ENCODE assay signal across 8 mouse cellular contexts in the genomic region with DNA sequence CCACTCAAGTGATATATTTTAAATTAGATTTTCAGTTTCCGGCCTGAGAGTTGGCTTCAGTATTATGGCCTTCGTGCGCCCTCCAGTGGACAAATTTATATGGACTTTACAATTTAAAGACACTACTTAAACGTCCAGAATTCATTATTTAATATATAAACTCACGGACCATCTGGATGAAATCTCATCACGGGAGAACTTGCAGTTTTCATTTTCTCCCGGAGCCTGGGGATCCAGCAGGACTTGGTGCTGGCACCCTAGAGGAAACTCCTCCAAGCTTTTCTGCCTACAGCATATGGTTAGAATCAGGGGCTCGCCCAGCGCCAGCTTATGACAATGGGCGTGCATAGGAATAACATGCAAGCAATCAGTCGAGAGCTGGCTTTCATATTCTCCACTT.
DNase-seq lines count a peak whose midpoint lies in the region; ATAC-seq and TF ChIP-seq lines count a peak whose summit lies in the region.

No protein-coding gene starts in this region.

- no peak for ATAC-seq in kidney, embryonic 16.5 days (ENCODE audit: low FRiP score, low TSS enrichment)
- ATAC-seq in lung, postnatal 0 days = no peak

- H3K36me3 ChIP-seq in kidney, embryonic 16.5 days (ENCODE audit: insufficient read depth, low read length) = no peaks in the 10 kb centered on the region
- no peaks in the 10 kb centered on the region for H3K36me3 ChIP-seq in lung, postnatal 0 days (ENCODE audit: insufficient read depth, low read length)

- H3K4me1 ChIP-seq in kidney, embryonic 16.5 days (ENCODE audit: insufficient read depth, low read length) = peaks cover 3% of the 10 kb centered on the region; the same call in 1 of the 2 replicates
- no peaks in the 10 kb centered on the region for H3K4me1 ChIP-seq in lung, postnatal 0 days (ENCODE audit: insufficient read depth, low read depth, low read length)

- DNase-seq in left cerebral cortex, adult 18-20 months (ENCODE audit: low spot score in 2 of 2) = peak; percentile 9 to 38
- DNase-seq in left cerebral cortex, adult 11 months (ENCODE audit: low spot score) = no peak
- peak; percentile 47 for DNase-seq in brain, adult 2 months (ENCODE audit: low read depth, low spot score)
- DNase-seq in frontal cortex, postnatal 10 days (ENCODE audit: low spot score in 2 of 2) = peak; percentile 4 to 6
- peak; percentile 54 for DNase-seq in lung, postnatal 0 days (ENCODE audit: low spot score)
- peak; percentile 40 to 47 for DNase-seq in right cerebral cortex, adult 2 months (ENCODE audit: low spot score in 2 of 2)
- no peak for DNase-seq in thymus, postnatal 36 days

- WGBS in kidney, embryonic 16.5 days = 35% methylated on average over 11 of the region's 11 CpGs
- WGBS in lung, postnatal 0 days = 25% methylated on average over 11 of the region's 11 CpGs

- peak; percentile 61 for TF ChIP-seq CTCF in lung, postnatal 0 days (IDR thresholded peaks at IDR 0.05)

- no peak overlapping the region for H3K27ac ChIP-seq in kidney, embryonic 16.5 days (ENCODE audit: low read length)
- no peak overlapping the region for H3K27ac ChIP-seq in lung, postnatal 0 days (ENCODE audit: low read length)

- H3K27me3 ChIP-seq in kidney, embryonic 16.5 days (ENCODE audit: insufficient read depth, low read length) = no peaks in the 10 kb centered on the region
- H3K27me3 ChIP-seq in lung, postnatal 0 days (replicated peaks; ENCODE audit: insufficient read depth, low read length) = no peaks in the 10 kb centered on the region

- H3K9me3 ChIP-seq in kidney, embryonic 16.5 days (ENCODE audit: low read length) = no peaks in the 10 kb centered on the region
- no peaks in the 10 kb centered on the region for H3K9me3 ChIP-seq in lung, postnatal 0 days (ENCODE audit: low read length)

- H3K4me2 ChIP-seq in kidney, embryonic 16.5 days (replicated peaks; ENCODE audit: low read depth, low read length) = peak overlapping the region; percentile 37
- no peak overlapping the region; the same call in 1 of the 2 replicates for H3K4me2 ChIP-seq in lung, postnatal 0 days (replicated peaks; ENCODE audit: low read depth, low read length)

- 0 out of 2 replicates have a peak overlapping the region, but pooled peaks have one; percentile 9 for H3K4me3 ChIP-seq in kidney, embryonic 16.5 days (ENCODE audit: low read length)
- H3K4me3 ChIP-seq in lung, postnatal 0 days (ENCODE audit: low read depth, low read length) = no peak overlapping the region

- no peak overlapping the region for H3K9ac ChIP-seq in kidney, embryonic 16.5 days (replicated peaks; ENCODE audit: low read length)
- H3K9ac ChIP-seq in lung, postnatal 0 days (replicated peaks; ENCODE audit: low read depth) = no peak overlapping the region

- no peak for TF ChIP-seq EP300 in lung, postnatal 0 days (IDR thresholded peaks at IDR 0.05)

Comparison
In these comparisons a context has a peak if more than half of its experiments do, and no peak if none do; other contexts are left out.
1. DNase-seq: peak in left cerebral cortex, adult 18-20 months (2 of 2), brain, adult 2 months (single experiment), frontal cortex, postnatal 10 days (2 of 2), lung, postnatal 0 days (single experiment) and right cerebral cortex, adult 2 months (2 of 2); none in left cerebral cortex, adult 11 months (single experiment) and thymus, postnatal 36 days (0 of 2).